Mouse (Mus musculus) layer of hippocampus, adult 9-10 months (tissue): ENCODE results near the gene Arhgef3.

Experiments used
- DNase-seq: peaks from one replicate; pipeline ENCODE4 v3.0.0; 2022; ENCODE audit warnings: low spot score

Arhgef3 gene

DNA sequence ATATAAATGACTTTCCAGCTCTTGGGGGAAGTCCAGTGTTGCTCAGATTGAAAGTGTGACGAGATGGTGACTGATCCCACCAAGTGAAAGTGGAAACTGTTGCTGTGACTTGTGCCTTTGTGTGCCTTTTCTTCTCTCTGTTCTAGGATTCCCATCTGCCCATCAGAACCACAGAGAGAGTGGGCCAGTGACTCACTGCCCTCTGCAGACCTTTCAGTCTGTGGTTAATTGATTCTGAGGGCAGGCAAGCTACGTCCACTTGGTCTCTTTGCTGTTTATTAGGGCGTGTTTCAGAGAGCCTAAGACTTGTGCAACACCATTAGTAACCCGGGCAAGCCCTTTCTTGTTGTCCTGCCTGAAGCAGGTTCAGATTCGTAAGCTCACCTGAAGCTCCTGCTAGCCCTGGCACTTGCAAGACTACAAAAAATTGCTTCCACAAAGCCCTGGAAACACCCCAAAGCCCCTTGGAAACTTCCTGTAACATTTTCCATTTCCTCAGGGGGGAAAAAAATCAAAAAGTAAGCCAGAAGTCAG lies 261.5 kb downstream of the Arhgef3 start:
- no peak for DNase-seq

DNA sequence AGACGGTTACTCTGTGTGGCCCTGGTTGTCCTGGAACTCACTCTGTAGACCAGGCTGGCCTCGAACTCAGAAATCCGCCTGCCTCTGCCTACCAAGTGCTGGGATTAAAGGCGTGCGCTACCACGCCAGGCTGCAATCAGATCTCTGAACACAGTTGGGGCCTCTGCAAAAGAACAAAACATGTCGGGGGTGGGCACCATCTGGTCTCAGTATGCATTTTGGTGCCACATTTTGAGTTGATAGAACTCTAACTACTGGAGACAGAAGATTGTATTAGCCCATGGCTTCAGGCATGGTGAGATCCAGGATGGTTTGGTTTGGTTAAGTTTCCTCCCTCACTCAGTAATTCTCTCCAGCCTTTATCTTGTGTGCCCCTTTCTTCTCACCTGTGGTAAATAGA lies 264.0 kb downstream of the Arhgef3 start:
- no peak for DNase-seq

DNA sequence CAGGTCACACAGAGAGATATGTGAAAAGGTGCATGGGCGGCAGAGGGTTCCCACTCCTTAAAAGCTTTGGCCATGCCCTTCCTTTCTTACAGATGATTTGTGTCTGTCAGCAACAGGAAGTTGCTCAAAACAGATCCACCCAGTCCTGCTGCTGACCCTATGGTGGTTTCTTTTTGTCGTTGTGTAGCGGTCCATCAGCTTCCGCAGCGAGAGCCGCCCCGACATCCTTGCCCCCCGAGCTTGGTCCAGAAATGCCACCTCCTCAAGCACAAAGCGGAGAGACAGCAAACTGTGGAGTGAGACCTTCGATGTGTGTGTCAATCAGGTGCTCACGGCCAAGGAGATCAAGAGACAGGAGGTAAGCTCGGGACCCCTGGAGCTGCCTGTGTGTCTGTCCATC lies 264.7 kb downstream of the Arhgef3 start:
- DNase-seq: no peak

DNA sequence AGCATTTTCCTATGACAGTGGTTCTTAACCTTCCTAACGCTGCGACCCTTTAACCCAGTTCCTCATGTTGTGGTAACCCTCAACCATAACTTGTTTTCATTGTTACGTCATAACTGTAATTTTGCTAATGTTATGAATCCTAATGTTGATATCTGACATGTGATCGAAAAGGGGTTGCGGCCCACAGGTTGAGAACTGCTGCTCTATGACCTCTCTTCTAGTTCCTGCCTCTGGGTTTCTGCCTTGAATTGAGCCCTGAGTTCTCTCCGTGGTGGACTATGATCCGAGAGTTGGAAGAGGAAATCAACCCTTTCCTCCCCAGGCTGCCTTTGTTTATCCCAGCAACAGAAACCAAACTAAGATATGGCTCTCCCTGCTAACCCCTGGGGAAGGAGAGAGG lies 266.8 kb downstream of the Arhgef3 start:
- DNase-seq: no peak

DNA sequence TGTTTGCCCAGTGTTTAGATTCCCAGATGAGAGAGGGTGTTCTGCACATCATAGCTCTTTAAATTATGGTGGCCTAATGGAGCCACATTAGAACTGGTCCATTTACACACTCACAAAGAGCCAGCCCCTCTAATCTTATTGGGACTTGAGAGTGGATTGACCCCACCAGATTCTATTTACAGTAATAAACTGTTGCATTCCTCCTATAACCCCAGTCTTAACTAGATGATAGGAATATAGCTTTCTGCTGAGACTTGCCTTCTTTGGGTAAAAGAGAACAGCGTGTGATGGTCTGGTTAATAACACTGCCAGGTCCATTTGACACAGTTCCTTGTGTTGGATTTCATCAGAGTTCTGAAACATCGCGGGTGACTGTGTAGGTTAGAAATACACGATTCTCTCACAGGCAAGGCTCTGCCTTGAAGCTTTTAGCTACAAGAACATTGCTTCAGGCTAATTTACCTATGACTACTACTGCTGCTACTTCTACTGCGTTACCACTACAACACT lies 268.7 kb downstream of the Arhgef3 start:
- DNase-seq: no peak

GRCm38 (mm10) chr14:27384143-27384542 lies 269.4 kb downstream of the Arhgef3 start:
- DNase-seq: no peak

- no peak for DNase-seq
These were observed 273.9 kb downstream of the Arhgef3 start for GRCm38 (mm10) chr14:27388616-27389015.

- no peak for DNase-seq
These were observed 275.0 kb downstream of the Arhgef3 start for GRCm38 (mm10) chr14:27389722-27390121.

DNA sequence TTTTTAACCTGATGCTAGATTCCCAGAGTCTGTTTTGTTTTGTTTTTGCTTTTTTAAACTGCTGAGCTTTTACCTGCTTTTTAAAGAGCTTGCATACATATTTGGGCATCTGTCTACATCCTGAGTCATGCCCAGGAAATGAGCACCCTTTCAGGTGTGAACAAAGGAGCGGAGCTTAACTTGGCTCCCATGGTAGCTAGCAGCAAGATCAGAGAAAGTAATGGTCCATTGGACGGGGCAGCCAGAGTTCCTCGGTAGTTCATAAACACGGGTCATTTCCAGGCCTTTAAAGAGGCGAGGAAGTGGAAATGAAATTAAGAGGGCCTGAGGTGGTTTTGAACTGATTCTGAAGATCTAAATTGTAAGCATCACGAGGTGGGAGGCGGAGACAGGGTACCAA lies 276.0 kb downstream of the Arhgef3 start:
- no peak for DNase-seq

DNA sequence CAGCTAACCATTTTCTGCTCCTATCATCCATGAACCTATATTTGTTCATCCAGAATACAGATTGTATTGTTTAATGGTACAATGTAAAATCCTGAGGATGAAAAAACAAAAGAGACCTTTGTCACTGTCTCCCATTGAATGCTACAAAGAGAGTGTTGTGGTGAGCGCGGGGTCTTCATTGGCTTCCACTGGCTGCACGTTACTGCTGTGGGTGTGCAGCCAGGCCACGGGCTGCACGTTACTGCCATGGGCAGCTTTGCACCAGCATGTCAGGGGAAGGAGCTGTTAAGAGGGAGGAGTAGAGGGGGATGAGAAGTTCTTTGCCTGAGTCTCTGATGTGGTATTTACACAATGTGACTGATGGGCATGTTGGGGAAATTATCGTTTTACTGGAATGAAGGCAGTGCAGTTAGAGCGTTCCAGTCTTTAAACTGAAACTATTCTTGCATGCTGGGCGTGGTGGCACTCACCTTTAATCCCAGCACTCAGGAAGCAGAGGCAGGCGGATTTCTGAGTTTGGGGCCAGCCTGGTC lies 277.1 kb downstream of the Arhgef3 start:
- no peak for DNase-seq

DNA sequence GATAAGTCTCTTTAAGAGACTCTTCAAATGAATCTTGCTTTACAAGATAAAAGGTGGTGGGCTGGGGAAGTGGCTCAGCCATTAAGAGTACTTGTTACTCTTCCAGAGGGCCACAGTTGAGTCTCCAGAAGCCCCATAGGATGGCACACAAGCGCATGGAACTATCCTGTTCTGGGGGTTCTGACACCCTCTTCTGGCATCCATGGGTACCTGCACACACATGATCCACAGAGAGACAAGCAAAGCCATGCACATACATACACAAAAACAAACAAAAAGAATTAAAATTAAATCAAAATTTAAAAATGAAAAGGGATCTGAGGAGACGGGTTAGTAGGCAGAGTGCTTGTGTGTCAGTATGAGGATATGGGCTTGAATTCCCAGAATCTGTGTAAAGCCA lies 278.0 kb downstream of the Arhgef3 start:
- no peak for DNase-seq

DNA sequence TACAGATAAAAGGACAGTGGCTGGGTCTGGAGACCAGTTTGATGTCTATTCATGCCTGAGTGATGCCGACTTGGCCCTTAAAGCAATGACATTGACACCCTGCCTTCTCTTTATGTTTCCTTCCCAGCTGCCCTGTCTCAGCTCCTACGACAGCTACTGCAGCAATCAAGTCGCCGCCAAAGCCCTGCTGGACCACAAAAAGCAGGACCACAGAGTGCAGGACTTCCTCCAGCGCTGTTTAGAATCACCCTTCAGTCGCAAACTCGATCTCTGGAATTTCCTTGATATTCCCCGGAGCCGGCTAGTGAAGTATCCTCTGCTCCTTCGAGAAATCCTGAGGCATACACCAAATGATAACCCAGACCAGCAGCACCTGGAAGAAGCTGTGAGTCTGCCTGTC lies 279.1 kb downstream of the Arhgef3 start:
- DNase-seq: no peak

GRCm38 (mm10) chr14:27396424-27396823 lies 281.7 kb downstream of the Arhgef3 start:
- DNase-seq: no peak

DNA sequence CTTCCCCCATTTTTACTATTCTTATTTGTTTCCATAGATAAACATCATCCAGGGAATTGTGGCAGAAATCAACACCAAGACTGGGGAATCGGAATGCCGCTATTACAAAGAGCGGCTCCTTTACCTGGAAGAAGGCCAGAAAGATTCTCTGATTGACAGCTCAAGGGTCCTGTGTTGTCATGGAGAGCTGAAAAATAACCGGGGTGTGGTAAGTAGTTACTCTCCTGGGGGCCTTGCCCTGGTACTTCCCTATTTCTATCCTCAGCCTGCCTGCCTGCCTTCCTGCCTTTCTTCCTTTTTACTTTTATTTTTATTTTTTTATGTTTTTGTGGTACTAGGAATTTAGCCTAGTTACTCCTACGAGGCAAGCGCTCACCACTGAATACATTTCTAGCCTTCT lies 282.8 kb downstream of the Arhgef3 start:
- no peak for DNase-seq

- DNase-seq: no peak
These were observed 285.8 kb downstream of the Arhgef3 start for GRCm38 (mm10) chr14:27400495-27400894.

DNA sequence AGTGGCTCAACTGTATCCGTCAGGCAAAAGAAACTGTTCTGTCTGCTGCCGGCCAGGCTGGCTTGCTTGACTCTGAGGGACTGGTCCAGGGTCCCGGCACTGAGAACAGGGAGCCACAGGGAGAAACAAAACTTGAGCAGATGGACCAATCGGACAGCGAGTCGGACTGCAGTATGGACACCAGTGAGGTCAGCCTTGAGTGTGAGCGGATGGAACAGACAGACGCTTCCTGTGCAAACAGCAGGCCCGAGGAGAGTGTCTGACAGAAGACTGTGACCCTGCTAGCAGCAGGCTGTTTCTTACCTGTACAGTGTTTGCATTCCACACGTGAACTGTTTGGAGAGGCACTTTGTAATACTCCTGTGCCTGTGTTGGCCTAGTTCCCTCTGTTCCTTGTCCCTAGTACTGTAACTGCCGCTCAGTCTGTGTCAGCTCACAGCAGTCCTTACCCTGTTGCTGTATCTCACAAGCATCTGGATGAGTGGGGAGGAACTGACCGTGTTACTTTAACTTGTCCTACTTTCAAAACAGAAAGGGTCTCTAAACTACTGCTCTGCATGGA lies 287.1 kb downstream of the Arhgef3 start:
- DNase-seq: no peak

DNA sequence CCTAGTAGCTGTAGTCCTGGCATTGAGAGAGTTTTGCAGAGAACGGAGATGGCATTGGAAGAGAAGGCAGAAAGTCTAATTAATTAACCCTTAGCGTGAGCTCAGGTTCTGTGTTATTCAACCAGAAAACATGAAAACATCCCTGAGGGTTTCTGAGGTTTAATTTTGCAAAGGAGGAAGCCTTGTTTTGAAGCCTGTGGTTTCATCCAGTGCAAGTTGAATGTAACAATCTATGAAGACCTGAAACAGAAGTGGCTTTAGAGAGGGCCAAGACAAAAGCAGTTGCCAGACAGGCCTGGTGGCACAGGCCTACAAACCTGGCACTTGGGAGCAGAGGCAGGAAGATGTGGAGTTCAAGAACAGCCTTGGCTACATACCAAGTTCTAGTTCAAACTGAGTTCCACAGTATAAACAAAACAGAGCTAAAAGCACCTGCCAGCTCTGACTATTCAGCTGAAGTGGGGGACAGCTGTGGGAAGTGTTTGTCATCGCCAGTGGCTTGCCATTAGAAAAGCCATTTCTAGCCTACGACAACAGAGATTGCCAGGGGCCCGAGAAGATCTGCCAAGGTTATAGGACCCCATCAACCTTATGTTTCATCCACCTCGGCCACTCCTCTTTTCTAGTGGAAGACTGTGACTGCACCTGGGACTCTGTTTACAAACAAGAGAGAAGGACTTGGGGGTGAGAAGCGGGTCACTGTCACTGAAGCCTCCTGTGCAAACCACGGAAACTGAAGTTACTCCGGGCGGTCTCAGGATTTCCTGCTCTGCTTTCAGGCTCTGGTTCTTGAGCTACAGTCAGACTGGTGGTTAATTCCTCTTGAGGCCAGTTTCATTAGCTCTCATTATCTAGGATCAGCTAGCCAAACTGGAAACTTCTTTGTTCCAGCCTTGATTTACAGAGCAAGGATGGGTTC lies 287.9 kb downstream of the Arhgef3 start:
- DNase-seq: no peak

DNA sequence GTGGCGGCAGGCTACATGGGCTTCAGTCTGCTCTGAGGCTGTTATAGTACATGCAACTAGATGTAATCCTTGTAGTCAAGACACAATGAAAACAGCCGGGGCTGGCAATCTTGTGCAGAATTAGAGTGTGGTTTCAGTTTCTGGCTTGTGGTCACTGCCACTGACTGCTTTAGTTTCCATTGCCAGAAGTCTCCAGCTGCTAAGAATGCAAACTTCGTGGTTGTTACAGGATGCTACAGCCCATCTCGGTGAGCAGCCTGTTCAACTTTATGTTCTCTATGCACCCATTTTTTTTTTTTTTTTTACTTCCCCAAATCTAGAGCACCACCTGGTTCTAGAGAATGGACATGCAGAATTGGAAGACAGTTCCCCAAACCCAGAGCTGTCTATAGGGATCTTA lies 290.8 kb downstream of the Arhgef3 start:
- no peak for DNase-seq

DNA sequence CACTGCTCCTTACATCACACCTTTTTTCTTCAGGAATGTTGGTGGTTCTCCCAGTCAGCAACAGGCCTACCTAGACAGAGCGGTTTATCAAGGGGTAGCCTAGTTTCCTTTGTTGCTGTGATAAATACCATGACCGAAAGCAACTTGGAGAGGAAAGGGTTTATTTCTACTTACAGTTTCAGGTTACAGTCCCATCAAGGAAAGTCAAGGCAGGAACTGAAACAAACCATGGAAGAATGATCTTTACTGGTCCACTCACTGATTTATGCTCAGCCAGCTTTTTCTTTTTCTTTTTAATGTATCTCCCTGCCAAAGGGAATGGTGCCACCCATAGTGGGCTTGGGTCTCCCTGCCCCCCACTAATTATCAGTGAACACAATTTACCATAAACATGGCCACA lies 291.2 kb downstream of the Arhgef3 start:
- DNase-seq: no peak

- no peak for DNase-seq
These were observed 293.5 kb downstream of the Arhgef3 start for GRCm38 (mm10) chr14:27408240-27408639.

GRCm38 (mm10) chr14:27409662-27410061 lies 295.0 kb downstream of the Arhgef3 start:
- DNase-seq: no peak

GRCm38 (mm10) chr14:27411492-27411891 lies 296.8 kb downstream of the Arhgef3 start:
- DNase-seq: no peak

DNA sequence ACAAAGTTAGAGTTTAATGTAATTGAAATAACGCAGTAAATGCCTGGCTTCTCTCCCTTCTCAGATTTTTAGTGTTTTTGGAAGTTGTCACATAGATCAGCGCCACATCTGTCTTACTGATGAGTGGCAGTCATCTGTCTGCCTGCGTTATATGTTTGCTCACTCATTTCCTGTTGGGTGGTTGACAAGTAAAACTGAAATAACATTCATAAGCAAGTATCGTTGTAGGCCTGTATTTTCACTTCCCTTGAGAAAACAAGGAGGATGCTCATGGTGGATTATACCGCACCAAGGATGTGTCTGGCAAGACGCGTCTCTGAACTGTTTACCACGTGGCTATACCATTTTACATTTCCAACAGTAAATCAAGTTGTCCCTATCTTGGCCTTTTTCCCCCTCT lies 298.0 kb downstream of the Arhgef3 start:
- no peak for DNase-seq
